ENCODE assay signal across 9 mouse cellular contexts in genomic region chr12:17689931-17690563, GRCm38 (mm10). TPM values are rescaled to one million over a fixed set of nuclear protein-coding genes. Genes with fewer than 3 reads are reported as not detected.
DNase-seq lines count a peak whose midpoint lies in the region; ATAC-seq and TF ChIP-seq lines count a peak whose summit lies in the region.
"Had no signal": no experiment of that assay in that cellular context is flagged by ENCODE, and none has a peak within 500 bp of the region (broad histone marks: within the 10 kb centered on the region; RNA-seq: fewer than 3 reads in every experiment).

No protein-coding gene starts in this region.

- no peak for TF ChIP-seq POLR2A in testis, adult 2 months (IDR thresholded peaks at IDR 0.05; ENCODE audit: control insufficient read depth, low read depth, low read length)

- ATAC-seq in intestine, embryonic 14.5 days (replicated peaks; ENCODE audit: low FRiP score, low TSS enrichment, low read depth): peak; percentile 85; the same call in 1 of the 2 replicates
- peak; percentile 58 for ATAC-seq in midbrain, embryonic 16.5 days

- no peaks in the 10 kb centered on the region for H3K27me3 ChIP-seq in testis, adult 2 months (ENCODE audit: control insufficient read depth, insufficient read depth, low read length)
- H3K27me3 ChIP-seq in intestine, embryonic 14.5 days (replicated peaks; ENCODE audit: control insufficient read depth, insufficient read depth, low read length): no peaks in the 10 kb centered on the region
- no peaks in the 10 kb centered on the region for H3K27me3 ChIP-seq in midbrain, embryonic 16.5 days (ENCODE audit: control insufficient read depth, insufficient read depth, low read depth, low read length)

- H3K36me3 ChIP-seq in testis, adult 2 months (ENCODE audit: control insufficient read depth, insufficient read depth, low read length): no peaks in the 10 kb centered on the region
- no peaks in the 10 kb centered on the region for H3K36me3 ChIP-seq in intestine, embryonic 14.5 days (ENCODE audit: control insufficient read depth, insufficient read depth, low read length)
- H3K36me3 ChIP-seq in midbrain, embryonic 16.5 days (ENCODE audit: control insufficient read depth, insufficient read depth, low read length): no peaks in the 10 kb centered on the region
- H3K36me3 ChIP-seq: G1E had no signal

- no peaks in the 10 kb centered on the region for H3K9me3 ChIP-seq in intestine, embryonic 14.5 days (ENCODE audit: control insufficient read depth, low read length)
- no peaks in the 10 kb centered on the region for H3K9me3 ChIP-seq in midbrain, embryonic 16.5 days (replicated peaks; ENCODE audit: control insufficient read depth, low read length, poor library complexity, severe bottlenecking)

- TF ChIP-seq CTCF in testis, adult 2 months (IDR thresholded peaks at IDR 0.05; ENCODE audit: control insufficient read depth, insufficient read depth, insufficient replicate concordance, low read depth, low read length): no peak

- peak; percentile 78 for DNase-seq in cerebellum, adult 9-11 months
- DNase-seq in cerebellum, adult 18-20 months: no peak
- DNase-seq in testis, postnatal 10 days (ENCODE audit: low spot score): no peak
- DNase-seq in intestine, embryonic 14.5 days (ENCODE audit: low spot score): no peak
- no peak for DNase-seq in adrenal gland, postnatal 4 days (ENCODE audit: low spot score in 2 of 2)
- DNase-seq in kidney, postnatal 4 days: no peak

- peaks cover 8% of the 10 kb centered on the region for H3K4me1 ChIP-seq in testis, adult 2 months (ENCODE audit: control insufficient read depth, insufficient read depth, low read length)
- H3K4me1 ChIP-seq in intestine, embryonic 14.5 days (replicated peaks; ENCODE audit: control insufficient read depth, insufficient read depth, low read length): peaks cover 13% of the 10 kb centered on the region
- H3K4me1 ChIP-seq in midbrain, embryonic 16.5 days (ENCODE audit: control insufficient read depth, insufficient read depth, low read length): peaks cover 19% of the 10 kb centered on the region

- H3K4me3 ChIP-seq in testis, adult 2 months (ENCODE audit: control insufficient read depth, low read depth, low read length): peak overlapping the region; percentile 85
- H3K4me3 ChIP-seq in intestine, embryonic 14.5 days (ENCODE audit: low read depth, low read length): peak overlapping the region; percentile 79
- H3K4me3 ChIP-seq in midbrain, embryonic 16.5 days (ENCODE audit: low read depth, low read length): peak overlapping the region; percentile 82

- H3K27ac ChIP-seq in testis, adult 2 months (ENCODE audit: control insufficient read depth, insufficient read depth, low read depth, low read length): no peak overlapping the region
- H3K27ac ChIP-seq in intestine, embryonic 14.5 days (ENCODE audit: low read depth): no peak overlapping the region; the same call in 1 of the 2 replicates
- no peak overlapping the region for H3K27ac ChIP-seq in midbrain, embryonic 16.5 days (ENCODE audit: low read length)

- no peak overlapping the region for H3K9ac ChIP-seq in intestine, embryonic 14.5 days (ENCODE audit: low read length)
- H3K9ac ChIP-seq in midbrain, embryonic 16.5 days (ENCODE audit: low read depth, low read length): peak overlapping the region; percentile 81

- WGBS in intestine, embryonic 14.5 days: 13% methylated on average over 15 of the region's 20 CpGs
- 13% methylated on average over 20 of the region's 20 CpGs for WGBS in midbrain, embryonic 16.5 days

- peak overlapping the region; percentile 93 for H3K4me2 ChIP-seq in intestine, embryonic 14.5 days (ENCODE audit: low read length)
- H3K4me2 ChIP-seq in midbrain, embryonic 16.5 days (ENCODE audit: low read length): peak overlapping the region; percentile 91

RNA-seq across cellular contexts. Expression of gene Hpcal1, which starts 0.6 kb away (rescaled TPM):
- 15.1 and 16.1 TPM in 2 replicates for polyA plus RNA-seq in testis, adult 2 months (2012; rRNA removed)
- polyA plus RNA-seq in intestine, embryonic 14.5 days (2014; fragmentation: Nextera tagmentation; extraction: Ambion mirVana): 42.9 and 48.6 TPM in 2 replicates
- polyA plus RNA-seq in midbrain, embryonic 16.5 days (2015; fragmentation: Nextera tagmentation; extraction: Ambion mirVana): 97.2 and 107 TPM in 2 replicates
- total RNA-seq in adrenal gland, postnatal 4 days (2021): 10 to 100 TPM; 30.1 to 34.5 TPM
- total RNA-seq: G1E had no signal
- polyA plus RNA-seq: G1E had no signal
